Mouse (Mus musculus) pancreas, adult 10 weeks (tissue): ENCODE results near the gene Slc16a9. TPM values are rescaled to one million over a fixed set of nuclear protein-coding genes. Genes with fewer than 3 reads are reported as not detected.

Experiments
- polyA plus RNA-seq: library from polyadenylated mRNA; stranded (reverse); fragments of 350-450 nt; fragmentation: Illumina TruSeq; extraction: RNeasy Lipid Tissue Mini Kit (QIAGEN cat#74804); gene quantifications from one replicate; pipeline ENCODE4 v1.2.3, GENCODE M21; 2015; ENCODE audit warnings: low read depth, low replicate concordance; ENCODE audit not compliant: insufficient read depth

Gene Slc16a9
- 2.4 TPM for polyA plus RNA-seq

GRCm38 (mm10) chr10:70244921-70245558 lies at the start of gene Slc16a9:
Slc16a9 (plus strand) TSS chr10:70245100.

GRCm38 (mm10) chr10:70204505-70205399 lies 40.1 kb upstream of the Slc16a9 start, which contains the start of gene Mrln:
Mrln (plus strand) TSS chr10:70204664.

Other genes starting within 250 kb of the Slc16a9 start
- 7.0 TPM for gene Ccdc6, start 148.0 kb upstream of the Slc16a9 start, polyA plus RNA-seq
- gene Mrln, start 40.4 kb upstream of the Slc16a9 start, polyA plus RNA-seq: 16.0 TPM
- gene Fam13c, start 195.4 kb downstream of the Slc16a9 start, polyA plus RNA-seq: 6.0 TPM